Mouse (Mus musculus) spleen, adult 2 months (tissue): ENCODE results near the gene Cybrd1.

ENCODE experiments used
- CTCF ChIP-seq: fragments of 200-500 bp; IDR thresholded peaks from 2 replicates; pipeline ENCODE4 v1.5.1; 2011; ENCODE audit warnings: mild to moderate bottlenecking, inconsistent platforms; ENCODE audit not compliant: insufficient read depth, insufficient read length, insufficient replicate concordance; ENCODE audit errors: extremely low read depth
- POLR2A ChIP-seq: fragments of 200-500 bp; IDR thresholded peaks from 2 replicates; pipeline ENCODE4 v1.6.1; 2011; ENCODE audit warnings: low read depth, low read length, inconsistent platforms

DNA sequence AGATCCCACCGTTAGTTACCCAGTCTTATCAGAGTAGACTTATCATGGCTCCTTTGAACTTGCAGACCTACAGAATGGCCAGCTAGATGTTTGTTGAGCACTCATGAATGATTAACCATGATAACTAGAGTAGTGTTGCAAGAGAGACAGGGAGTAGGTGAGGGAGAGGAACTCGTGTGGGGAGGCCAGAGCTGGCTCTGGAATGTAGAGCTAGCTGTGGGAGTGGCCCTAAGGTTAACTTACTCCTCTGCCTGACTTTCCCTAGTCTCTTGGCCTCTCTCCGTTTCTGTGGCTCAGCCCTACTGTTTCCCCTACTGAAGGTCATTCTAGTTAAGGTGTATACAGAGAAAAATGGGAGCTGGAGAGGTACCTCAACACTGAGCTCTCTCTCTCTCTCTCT is 28.5 kb downstream of the Cybrd1 start:
- TF ChIP-seq CTCF (no peak), POLR2A (no peak)
